Mouse (Mus musculus): ENCODE results near the gene Eef2kmt. TPM values are rescaled to one million over a fixed set of nuclear protein-coding genes. Genes with fewer than 3 reads are reported as not detected.
A peak's percentile ranks its signal among the peaks of the same experiment; 100 is the strongest.

Eef2kmt gene
- polyA plus RNA-seq, 1 experiment from 2014 or later: 28.5 TPM

- ATAC-seq (ENCODE audit: low FRiP score, low TSS enrichment): 0 out of 2 replicates have a peak, but pooled peaks have one; percentile 21
- TF ChIP-seq CTCF (IDR thresholded peaks at IDR 0.05; ENCODE audit: low read depth) (no peak), EP300 (optimal IDR thresholded peaks at IDR 0.05) (no peak)
- DNase-seq (ENCODE audit: low spot score): no peak
- Histone ChIP-seq H3K27ac (replicated peaks) (no peak overlapping the region), H3K36me3 (ENCODE audit: control insufficient read depth, insufficient read depth, low read length) (no peaks in the 10 kb centered on the region), H3K4me1 (replicated peaks; ENCODE audit: control insufficient read depth, insufficient read depth) (no peaks in the 10 kb centered on the region), H3K9me3 (ENCODE audit: control insufficient read depth, low read length) (no peaks in the 10 kb centered on the region), H3K4me3 (ENCODE audit: low read depth, low read length) (no peak overlapping the region), H3K9ac (ENCODE audit: low read length) (no peak overlapping the region), H3K4me2 (replicated peaks; ENCODE audit: low read depth) (no peak overlapping the region), H3K27me3 (ENCODE audit: control insufficient read depth, insufficient read depth, low read length) (no peaks in the 10 kb centered on the region)
- 84% methylated on average over 4 of the region's 4 CpGs for WGBS
These were observed 15.7 kb upstream of the Eef2kmt start for GRCm38 (mm10) chr16:5271411-5272035.

GRCm38 (mm10) chr16:5263926-5264325, 8.1 kb upstream of the Eef2kmt start:
- WGBS: 81% methylated on average over 7 of the region's 7 CpGs
- Histone ChIP-seq H3K27me3 (ENCODE audit: control insufficient read depth, insufficient read depth, low read length) (no peaks in the 10 kb centered on the region), H3K4me1 (replicated peaks; ENCODE audit: control insufficient read depth, insufficient read depth) (no peaks in the 10 kb centered on the region), H3K4me3 (ENCODE audit: low read depth, low read length) (no peak overlapping the region), H3K9ac (ENCODE audit: low read length) (no peak overlapping the region), H3K4me2 (replicated peaks; ENCODE audit: low read depth) (no peak overlapping the region), H3K9me3 (ENCODE audit: control insufficient read depth, low read length) (no peaks in the 10 kb centered on the region), H3K27ac (replicated peaks) (no peak overlapping the region), H3K36me3 (ENCODE audit: control insufficient read depth, insufficient read depth, low read length) (no peaks in the 10 kb centered on the region)
- TF ChIP-seq EP300 (optimal IDR thresholded peaks at IDR 0.05): no peak
- TF ChIP-seq CTCF (IDR thresholded peaks at IDR 0.05; ENCODE audit: low read depth): no peak
- DNase-seq (ENCODE audit: low spot score) (no peak), ATAC-seq (ENCODE audit: low FRiP score, low TSS enrichment) (no peak)

GRCm38 (mm10) chr16:5263156-5263555, 7.4 kb upstream of the Eef2kmt start:
- TF ChIP-seq CTCF (IDR thresholded peaks at IDR 0.05; ENCODE audit: low read depth): no peak
- TF ChIP-seq EP300 (optimal IDR thresholded peaks at IDR 0.05): no peak
- 67% methylated on average over 8 of the region's 8 CpGs for WGBS
- ATAC-seq (ENCODE audit: low FRiP score, low TSS enrichment) (no peak), DNase-seq (ENCODE audit: low spot score) (no peak)
- H3K4me3 ChIP-seq (ENCODE audit: low read depth, low read length): no peak overlapping the region
- no peaks in the 10 kb centered on the region for H3K27me3 ChIP-seq (ENCODE audit: control insufficient read depth, insufficient read depth, low read length)
- no peaks in the 10 kb centered on the region for H3K4me1 ChIP-seq (replicated peaks; ENCODE audit: control insufficient read depth, insufficient read depth)
- no peak overlapping the region for H3K27ac ChIP-seq (replicated peaks)
- H3K9me3 ChIP-seq (ENCODE audit: control insufficient read depth, low read length): no peaks in the 10 kb centered on the region
- no peaks in the 10 kb centered on the region for H3K36me3 ChIP-seq (ENCODE audit: control insufficient read depth, insufficient read depth, low read length)
- H3K9ac ChIP-seq (ENCODE audit: low read length): no peak overlapping the region
- no peak overlapping the region for H3K4me2 ChIP-seq (replicated peaks; ENCODE audit: low read depth)

- DNase-seq (ENCODE audit: low spot score) (no peak), ATAC-seq (ENCODE audit: low FRiP score, low TSS enrichment) (no peak)
- WGBS: 1% methylated on average over 27 of the region's 27 CpGs
- peak overlapping the region; percentile 68 for H3K4me3 ChIP-seq (ENCODE audit: low read depth, low read length)
- H3K9ac ChIP-seq (ENCODE audit: low read length): peak overlapping the region; percentile 84
- no peaks in the 10 kb centered on the region; the same call in 1 of the 2 replicates for H3K4me1 ChIP-seq (replicated peaks; ENCODE audit: control insufficient read depth, insufficient read depth)
- TF ChIP-seq CTCF (IDR thresholded peaks at IDR 0.05; ENCODE audit: low read depth) (no peak), EP300 (optimal IDR thresholded peaks at IDR 0.05) (no peak)
- peak overlapping the region; percentile 90 for H3K4me2 ChIP-seq (replicated peaks; ENCODE audit: low read depth)
- no peaks in the 10 kb centered on the region for H3K27me3 ChIP-seq (ENCODE audit: control insufficient read depth, insufficient read depth, low read length)
- no peaks in the 10 kb centered on the region for H3K9me3 ChIP-seq (ENCODE audit: control insufficient read depth, low read length)
- H3K36me3 ChIP-seq (ENCODE audit: control insufficient read depth, insufficient read depth, low read length): no peaks in the 10 kb centered on the region
- H3K27ac ChIP-seq (replicated peaks): peak overlapping the region; percentile 77
These were observed 572 bp downstream of the Eef2kmt start for GRCm38 (mm10) chr16:5255081-5255740.

GRCm38 (mm10) chr16:5254346-5255025, 1.3 kb downstream of the Eef2kmt start:
- H3K4me2 ChIP-seq (replicated peaks; ENCODE audit: low read depth): peak overlapping the region; percentile 90
- H3K27me3 ChIP-seq (ENCODE audit: control insufficient read depth, insufficient read depth, low read length): no peaks in the 10 kb centered on the region
- H3K27ac ChIP-seq (replicated peaks): peak overlapping the region; percentile 77
- peak overlapping the region; percentile 68 for H3K4me3 ChIP-seq (ENCODE audit: low read depth, low read length)
- no peaks in the 10 kb centered on the region; the same call in 1 of the 2 replicates for H3K4me1 ChIP-seq (replicated peaks; ENCODE audit: control insufficient read depth, insufficient read depth)
- TF ChIP-seq EP300 (optimal IDR thresholded peaks at IDR 0.05) (no peak), CTCF (IDR thresholded peaks at IDR 0.05; ENCODE audit: low read depth) (peak; percentile 99)
- 4% methylated on average over 15 of the region's 15 CpGs for WGBS
- H3K36me3 ChIP-seq (ENCODE audit: control insufficient read depth, insufficient read depth, low read length): peaks cover 5% of the 10 kb centered on the region
- peak; percentile 86 for ATAC-seq (ENCODE audit: low FRiP score, low TSS enrichment)
- peak overlapping the region; percentile 84 for H3K9ac ChIP-seq (ENCODE audit: low read length)
- DNase-seq (ENCODE audit: low spot score): peak; percentile 87
- H3K9me3 ChIP-seq (ENCODE audit: control insufficient read depth, low read length): no peaks in the 10 kb centered on the region

Measured in stomach, postnatal 0 days (tissue).